Mouse (Mus musculus): ENCODE measurements around the gene Antxrl.
A peak's percentile ranks its signal among the peaks of the same experiment; 100 is the strongest.

Antxrl gene

GRCm38 (mm10) chr14:34103855-34104254, 51.3 kb downstream of the Antxrl start:
- no peak for DNase-seq (ENCODE audit: low spot score in 2 of 2)

- DNase-seq (ENCODE audit: low spot score in 2 of 2), result peak; percentile 46 to 77
These were observed 52.4 kb downstream of the Antxrl start for GRCm38 (mm10) chr14:34104892-34105291.

- no peak for DNase-seq (ENCODE audit: low spot score in 2 of 2)
These were observed 54.0 kb downstream of the Antxrl start for GRCm38 (mm10) chr14:34106389-34107062.

GRCm38 (mm10) chr14:34107594-34107993, 55.1 kb downstream of the Antxrl start:
- no peak for DNase-seq (ENCODE audit: low spot score in 2 of 2)

GRCm38 (mm10) chr14:34114311-34114710, 61.8 kb downstream of the Antxrl start:
- no peak for DNase-seq (ENCODE audit: low spot score in 2 of 2)

GRCm38 (mm10) chr14:34119046-34119723, 66.7 kb downstream of the Antxrl start:
- no peak for DNase-seq (ENCODE audit: low spot score in 2 of 2)

GRCm38 (mm10) chr14:34120016-34120910, 67.8 kb downstream of the Antxrl start:
- no peak for DNase-seq (ENCODE audit: low spot score in 2 of 2)

- no peak for DNase-seq (ENCODE audit: low spot score in 2 of 2)
These were observed 68.4 kb downstream of the Antxrl start for GRCm38 (mm10) chr14:34120923-34121351.

- DNase-seq (ENCODE audit: low spot score in 2 of 2), result no peak
These were observed 69.2 kb downstream of the Antxrl start for GRCm38 (mm10) chr14:34121691-34122090.

Data from heart, adult 9 months (tissue).